Mouse (Mus musculus): ENCODE results near the gene Tbc1d17. TPM values are rescaled to one million over a fixed set of nuclear protein-coding genes. Genes with fewer than 3 reads are reported as not detected.

Gene Tbc1d17
- polyA plus RNA-seq, 1 experiment from 2014 or later = 91.1 TPM

- Histone ChIP-seq H3K4me1 (replicated peaks) (peaks cover 57% of the 10 kb centered on the region), H3K36me3 (peaks cover 53% of the 10 kb centered on the region), H3K9me3 (no peaks in the 10 kb centered on the region), H3K27me3 (ENCODE audit: insufficient read depth, poor library complexity, severe bottlenecking) (no peaks in the 10 kb centered on the region), H3K27ac (peak overlapping the region; percentile 99), H3K4me3 (peak overlapping the region; percentile 90)
- WGBS = 26% methylated on average over 14 of the region's 14 CpGs
- no peak for DNase-seq (ENCODE audit: low spot score)
Measured at GRCm38 (mm10) chr7:44814952-44815553, 33.8 kb downstream of the Tbc1d17 start.

GRCm38 (mm10) chr7:44814423-44814822, 34.5 kb downstream of the Tbc1d17 start:
- H3K9me3 ChIP-seq = no peaks in the 10 kb centered on the region
- peak overlapping the region; percentile 99; the same call in 1 of the 2 replicates for H3K27ac ChIP-seq
- WGBS = 96% methylated on average over 4 of the region's 4 CpGs
- peak overlapping the region; percentile 90 for H3K4me3 ChIP-seq
- DNase-seq (ENCODE audit: low spot score) = no peak
- peaks cover 46% of the 10 kb centered on the region for H3K36me3 ChIP-seq
- no peaks in the 10 kb centered on the region for H3K27me3 ChIP-seq (ENCODE audit: insufficient read depth, poor library complexity, severe bottlenecking)
- H3K4me1 ChIP-seq (replicated peaks) = peaks cover 51% of the 10 kb centered on the region

GRCm38 (mm10) chr7:44813985-44814384, 34.9 kb downstream of the Tbc1d17 start:
- Histone ChIP-seq H3K4me1 (replicated peaks) (peaks cover 46% of the 10 kb centered on the region), H3K27ac (no peak overlapping the region), H3K36me3 (peaks cover 43% of the 10 kb centered on the region), H3K27me3 (ENCODE audit: insufficient read depth, poor library complexity, severe bottlenecking) (no peaks in the 10 kb centered on the region), H3K4me3 (no peak overlapping the region), H3K9me3 (no peaks in the 10 kb centered on the region)
- WGBS = 93% methylated on average over 3 of the region's 3 CpGs
- DNase-seq (ENCODE audit: low spot score) = no peak

GRCm38 (mm10) chr7:44812651-44813325, 36.1 kb downstream of the Tbc1d17 start:
- Histone ChIP-seq H3K9me3 (no peaks in the 10 kb centered on the region), H3K36me3 (peaks cover 34% of the 10 kb centered on the region), H3K27me3 (ENCODE audit: insufficient read depth, poor library complexity, severe bottlenecking) (no peaks in the 10 kb centered on the region), H3K4me3 (no peak overlapping the region), H3K27ac (no peak overlapping the region), H3K4me1 (replicated peaks) (peaks cover 34% of the 10 kb centered on the region)
- 90% methylated on average over 20 of the region's 20 CpGs for WGBS
- no peak for DNase-seq (ENCODE audit: low spot score)

GRCm38 (mm10) chr7:44810819-44811557, 37.9 kb downstream of the Tbc1d17 start:
- no peak overlapping the region for H3K27ac ChIP-seq
- no peak for DNase-seq (ENCODE audit: low spot score)
- WGBS = 89% methylated on average over 7 of the region's 7 CpGs

GRCm38 (mm10) chr7:44810365-44810764, 38.5 kb downstream of the Tbc1d17 start:
- H3K27me3 ChIP-seq (ENCODE audit: insufficient read depth, poor library complexity, severe bottlenecking) = no peaks in the 10 kb centered on the region
- WGBS = 83% methylated on average over 4 of the region's 4 CpGs
- no peaks in the 10 kb centered on the region for H3K9me3 ChIP-seq
- H3K27ac ChIP-seq = no peak overlapping the region
- peaks cover 18% of the 10 kb centered on the region for H3K4me1 ChIP-seq (replicated peaks)
- peaks cover 34% of the 10 kb centered on the region for H3K36me3 ChIP-seq
- H3K4me3 ChIP-seq = no peak overlapping the region
- no peak for DNase-seq (ENCODE audit: low spot score)

More at GRCm38 (mm10) chr7:44810819-44811557, 37.9 kb downstream of the Tbc1d17 start:
- no peaks in the 10 kb centered on the region for H3K9me3 ChIP-seq
- H3K27me3 ChIP-seq (ENCODE audit: insufficient read depth, poor library complexity, severe bottlenecking) = no peaks in the 10 kb centered on the region
- H3K4me3 ChIP-seq = no peak overlapping the region
- H3K4me1 ChIP-seq (replicated peaks) = peaks cover 23% of the 10 kb centered on the region
- H3K36me3 ChIP-seq = peaks cover 34% of the 10 kb centered on the region

GRCm38 (mm10) chr7:44809466-44809865, 39.4 kb downstream of the Tbc1d17 start:
- Histone ChIP-seq H3K36me3 (peaks cover 34% of the 10 kb centered on the region), H3K27ac (no peak overlapping the region), H3K9me3 (no peaks in the 10 kb centered on the region), H3K27me3 (ENCODE audit: insufficient read depth, poor library complexity, severe bottlenecking) (0 out of 2 replicates have a peak, but pooled peaks cover 2% of the 10 kb centered on the region), H3K4me3 (no peak overlapping the region), H3K4me1 (replicated peaks) (peaks cover 9% of the 10 kb centered on the region; the same call in 1 of the 2 replicates)
- no peak for DNase-seq (ENCODE audit: low spot score)
- WGBS = 89% methylated on average over 3 of the region's 3 CpGs

- H3K36me3 ChIP-seq = peaks cover 29% of the 10 kb centered on the region
- H3K27me3 ChIP-seq (ENCODE audit: insufficient read depth, poor library complexity, severe bottlenecking) = 0 out of 2 replicates have a peak, but pooled peaks cover 2% of the 10 kb centered on the region
- H3K9me3 ChIP-seq = no peaks in the 10 kb centered on the region
- no peak overlapping the region for H3K4me3 ChIP-seq
- H3K27ac ChIP-seq = no peak overlapping the region
- 88% methylated on average over 2 of the region's 2 CpGs for WGBS
- peaks cover 4% of the 10 kb centered on the region; the same call in 1 of the 2 replicates for H3K4me1 ChIP-seq (replicated peaks)
- no peak for DNase-seq (ENCODE audit: low spot score)
Measured at GRCm38 (mm10) chr7:44808927-44809326, 40.0 kb downstream of the Tbc1d17 start.

GRCm38 (mm10) chr7:44792781-44793180, 56.1 kb downstream of the Tbc1d17 start:
- H3K27ac ChIP-seq = no peak overlapping the region
- H3K4me3 ChIP-seq = no peak overlapping the region
- WGBS = 89% methylated on average over 6 of the region's 6 CpGs
- H3K4me1 ChIP-seq (replicated peaks) = 0 out of 2 replicates have a peak, but pooled peaks cover 4% of the 10 kb centered on the region
- H3K27me3 ChIP-seq (ENCODE audit: insufficient read depth, poor library complexity, severe bottlenecking) = no peaks in the 10 kb centered on the region
- DNase-seq (ENCODE audit: low spot score) = no peak
- peaks cover 12% of the 10 kb centered on the region for H3K9me3 ChIP-seq
- no peaks in the 10 kb centered on the region for H3K36me3 ChIP-seq

- H3K27ac ChIP-seq = no peak overlapping the region
- DNase-seq (ENCODE audit: low spot score) = no peak
- no peaks in the 10 kb centered on the region for H3K27me3 ChIP-seq (ENCODE audit: insufficient read depth, poor library complexity, severe bottlenecking)
- 0 out of 2 replicates have a peak, but pooled peaks cover 4% of the 10 kb centered on the region for H3K4me1 ChIP-seq (replicated peaks)
- no peak overlapping the region for H3K4me3 ChIP-seq
- H3K9me3 ChIP-seq = peaks cover 8% of the 10 kb centered on the region; the same call in 1 of the 2 replicates
- no peaks in the 10 kb centered on the region for H3K36me3 ChIP-seq
- whole genome bisulfite sequencing = 67% methylated on average over 4 of the region's 4 CpGs
Measured at GRCm38 (mm10) chr7:44790066-44790465, 58.8 kb downstream of the Tbc1d17 start.

- no peak for DNase-seq (ENCODE audit: low spot score)
- H3K27me3 ChIP-seq (ENCODE audit: insufficient read depth, poor library complexity, severe bottlenecking) = no peaks in the 10 kb centered on the region
- WGBS = 78% methylated on average over 3 of the region's 3 CpGs
- H3K9me3 ChIP-seq = 0 out of 2 replicates have a peak, but pooled peaks cover 3% of the 10 kb centered on the region
- H3K4me1 ChIP-seq (replicated peaks) = 0 out of 2 replicates have a peak, but pooled peaks cover 4% of the 10 kb centered on the region
- no peak overlapping the region for H3K4me3 ChIP-seq
- H3K27ac ChIP-seq = no peak overlapping the region
- no peaks in the 10 kb centered on the region for H3K36me3 ChIP-seq
Measured at GRCm38 (mm10) chr7:44789531-44789930, 59.3 kb downstream of the Tbc1d17 start.

Data from hindbrain, embryonic 10.5 days (tissue).